Mouse (Mus musculus) layer of hippocampus, adult 9-11 months (tissue): ENCODE measurements around the gene Foxo6.

ENCODE experiments used
- DNase-seq: peaks from one replicate; pipeline ENCODE4 v3.0.0; 2022

The Foxo6 gene

GRCm38 (mm10) chr4:120283141-120283540 is 4.0 kb downstream of the Foxo6 start:
- peak; percentile 84 for DNase-seq

DNA sequence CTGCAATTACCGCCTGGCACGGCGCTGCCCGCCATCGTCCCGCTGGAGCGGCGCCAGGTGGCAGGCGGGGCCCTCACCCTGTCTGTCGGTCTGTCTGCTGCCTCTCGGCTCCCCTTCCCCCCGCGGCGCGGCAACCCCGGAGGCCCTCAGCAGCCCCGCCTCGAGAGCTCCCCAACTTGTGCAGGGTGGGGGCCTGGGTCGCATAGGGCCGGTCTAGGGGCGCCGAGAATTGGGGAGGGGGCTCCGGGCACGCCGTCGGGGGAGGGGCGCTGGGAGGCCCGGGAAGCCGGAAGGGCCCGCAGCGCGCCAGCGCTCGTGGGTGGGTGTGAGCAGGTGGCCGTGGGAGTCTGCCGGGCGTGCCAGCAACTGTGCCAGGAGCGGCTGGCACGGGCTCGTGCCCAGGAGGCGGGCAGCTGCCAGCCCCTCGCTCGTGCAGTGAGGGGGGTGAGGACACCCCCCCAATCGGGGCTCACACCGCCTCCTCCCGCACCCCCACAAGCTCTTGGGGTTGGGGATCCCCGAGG is 4.5 kb downstream of the Foxo6 start:
- peak; percentile 86 for DNase-seq

- peak; percentile 78 for DNase-seq
These were observed 6.1 kb downstream of the Foxo6 start for GRCm38 (mm10) chr4:120281011-120281410.

GRCm38 (mm10) chr4:120280432-120280831 is 6.7 kb downstream of the Foxo6 start:
- no peak for DNase-seq

DNA sequence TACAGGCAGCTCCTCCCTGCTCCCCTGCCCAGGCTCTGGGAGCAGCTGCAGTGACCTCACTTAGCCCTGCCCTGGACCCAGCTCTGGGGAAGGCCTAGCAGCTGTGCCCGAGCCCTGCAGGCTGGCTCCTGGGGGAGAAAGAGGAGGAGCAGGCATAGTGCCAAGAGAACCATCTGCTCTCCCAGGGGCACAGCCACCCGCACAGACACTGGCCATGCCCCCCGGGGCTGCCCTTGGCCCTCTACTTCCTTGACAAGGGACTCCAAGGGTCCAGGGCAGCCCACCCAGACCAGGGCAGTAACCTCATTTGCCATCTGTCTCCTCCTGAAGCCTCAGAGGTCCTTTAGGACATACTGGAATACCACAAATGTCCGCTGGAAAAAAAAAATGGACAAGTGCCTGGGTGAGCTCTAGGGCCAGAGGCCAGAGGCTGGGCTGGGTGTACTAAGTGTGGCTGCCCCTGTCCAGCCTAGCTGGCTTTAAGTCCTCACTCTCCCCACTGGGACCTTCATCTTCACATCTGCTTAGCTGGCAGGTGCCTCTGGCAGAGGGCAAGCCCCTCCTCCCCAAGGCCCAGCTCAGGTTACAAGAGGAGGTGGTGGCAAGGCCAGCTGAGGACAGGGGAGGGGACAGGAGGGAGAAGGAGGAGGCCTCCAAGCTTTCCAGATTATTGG is 9.8 kb downstream of the Foxo6 start:
- DNase-seq, result no peak

- DNase-seq, result no peak
These were observed 11.7 kb downstream of the Foxo6 start for GRCm38 (mm10) chr4:120275487-120275886.

DNA sequence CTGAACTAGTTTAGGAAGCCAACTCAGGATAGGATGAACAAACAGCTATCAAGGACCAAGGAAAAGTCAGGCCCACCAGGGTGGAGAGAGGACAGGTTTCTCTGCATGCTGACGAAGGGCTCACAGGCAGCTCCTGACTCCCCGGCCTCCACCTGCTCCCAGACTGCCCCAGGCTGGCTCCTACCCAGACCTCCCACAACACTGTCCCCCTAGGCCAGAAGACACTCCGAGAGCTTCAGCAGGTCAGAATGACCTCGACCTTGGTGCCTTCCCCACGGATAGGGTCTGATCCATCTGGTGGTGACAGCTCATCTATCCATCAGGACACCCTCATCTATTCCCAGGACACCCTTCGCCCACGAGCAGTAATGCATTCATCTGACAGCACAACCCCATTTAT is 13.6 kb downstream of the Foxo6 start:
- DNase-seq, result no peak

- no peak for DNase-seq
These were observed 15.1 kb downstream of the Foxo6 start for GRCm38 (mm10) chr4:120271886-120272580.

DNA sequence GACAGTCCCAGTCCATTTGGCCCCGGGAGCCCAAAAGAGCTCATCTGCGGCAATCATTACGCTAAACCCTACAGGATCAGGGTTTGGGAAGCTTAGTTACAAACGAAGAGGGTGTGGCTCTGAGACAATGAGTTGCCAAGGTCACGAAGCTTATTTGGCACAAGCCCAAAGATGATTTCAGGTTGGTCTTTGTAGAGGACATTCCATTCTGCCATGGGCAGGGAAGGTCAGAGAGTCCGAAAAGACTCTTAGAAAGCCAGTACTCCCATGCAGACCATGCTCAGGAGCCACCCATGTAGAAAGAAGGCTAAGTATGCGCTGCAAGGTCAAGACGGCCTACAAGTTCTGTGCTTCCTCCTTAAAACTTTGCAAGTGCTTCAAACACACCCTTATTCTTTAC is 15.9 kb downstream of the Foxo6 start:
- DNase-seq, result no peak

- DNase-seq, result no peak
These were observed 16.3 kb downstream of the Foxo6 start for GRCm38 (mm10) chr4:120270937-120271199.

- no peak for DNase-seq
These were observed 16.8 kb downstream of the Foxo6 start for GRCm38 (mm10) chr4:120270148-120270936.

DNA sequence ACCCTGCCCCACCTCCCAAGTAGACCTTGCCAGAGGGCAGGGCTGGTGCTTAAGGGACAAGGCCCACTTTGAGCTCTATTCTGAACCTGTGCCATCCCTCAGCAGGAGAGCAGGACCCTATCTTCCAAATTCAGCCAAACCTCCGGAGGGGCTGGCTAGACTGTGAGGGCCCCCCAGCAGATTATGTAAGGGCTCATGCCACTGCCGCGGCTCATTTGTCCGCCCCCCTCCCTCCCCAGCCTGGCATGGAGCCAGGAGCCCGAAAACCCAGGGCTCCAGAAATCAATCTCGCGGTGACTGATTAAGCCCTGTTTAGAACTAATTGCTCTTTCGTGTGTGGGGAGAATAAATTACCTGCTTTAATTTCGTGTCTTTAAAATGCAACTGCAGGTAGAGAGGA is 17.7 kb downstream of the Foxo6 start:
- no peak for DNase-seq

DNA sequence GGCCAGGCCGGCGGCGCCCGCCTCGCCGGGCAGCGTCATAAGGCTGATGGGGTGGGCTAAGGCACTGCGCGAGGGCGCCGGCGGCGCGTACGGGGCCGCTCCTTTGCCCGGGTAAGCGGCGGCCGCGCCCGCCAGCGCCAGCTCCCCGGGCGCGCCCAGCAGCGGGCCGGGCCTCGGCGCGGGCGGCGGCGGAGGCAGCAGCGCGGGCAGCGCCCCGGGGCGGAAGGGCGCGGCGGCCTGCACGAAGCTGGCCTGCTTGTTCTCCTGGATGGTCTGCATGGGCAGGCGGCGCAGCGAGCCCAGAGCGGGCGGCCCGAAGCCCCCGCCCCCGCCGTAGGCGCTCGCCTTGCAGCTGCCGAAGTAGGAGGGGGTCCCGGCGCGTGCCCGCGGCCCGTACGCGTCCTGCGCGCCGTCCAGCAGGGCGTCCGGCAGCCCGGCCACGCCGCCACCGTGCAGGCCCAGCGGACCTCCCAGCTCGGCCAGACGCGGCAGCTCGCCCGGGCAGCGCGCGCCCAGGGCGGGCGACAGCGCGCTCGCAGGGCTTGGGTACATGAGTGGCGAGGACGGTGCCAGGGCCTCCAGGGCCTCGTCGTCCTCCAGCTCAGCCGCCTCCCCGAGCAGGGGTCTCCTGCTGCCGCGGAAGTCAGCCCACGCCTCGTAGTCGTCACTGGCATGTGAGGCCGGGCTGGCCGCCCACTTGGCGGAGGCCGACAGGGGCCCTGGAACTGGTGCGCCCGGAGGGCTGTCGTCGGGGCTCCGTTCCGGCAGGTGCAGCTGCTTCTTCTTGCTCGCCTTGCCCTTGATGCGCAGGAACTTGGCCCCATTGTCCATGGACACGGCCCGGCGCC is 18.7 kb downstream of the Foxo6 start:
- no peak for DNase-seq

GRCm38 (mm10) chr4:120267683-120268082 is 19.5 kb downstream of the Foxo6 start:
- DNase-seq, result no peak

- no peak for DNase-seq
These were observed 20.0 kb downstream of the Foxo6 start for GRCm38 (mm10) chr4:120267136-120267535.

GRCm38 (mm10) chr4:120264105-120264504 is 23.0 kb downstream of the Foxo6 start:
- DNase-seq, result no peak

GRCm38 (mm10) chr4:120262726-120263125 is 24.4 kb downstream of the Foxo6 start:
- DNase-seq, result no peak

GRCm38 (mm10) chr4:120262206-120262605 is 24.9 kb downstream of the Foxo6 start:
- no peak for DNase-seq

- peak; percentile 80 for DNase-seq
These were observed 27.6 kb downstream of the Foxo6 start for GRCm38 (mm10) chr4:120259356-120260181.

DNA sequence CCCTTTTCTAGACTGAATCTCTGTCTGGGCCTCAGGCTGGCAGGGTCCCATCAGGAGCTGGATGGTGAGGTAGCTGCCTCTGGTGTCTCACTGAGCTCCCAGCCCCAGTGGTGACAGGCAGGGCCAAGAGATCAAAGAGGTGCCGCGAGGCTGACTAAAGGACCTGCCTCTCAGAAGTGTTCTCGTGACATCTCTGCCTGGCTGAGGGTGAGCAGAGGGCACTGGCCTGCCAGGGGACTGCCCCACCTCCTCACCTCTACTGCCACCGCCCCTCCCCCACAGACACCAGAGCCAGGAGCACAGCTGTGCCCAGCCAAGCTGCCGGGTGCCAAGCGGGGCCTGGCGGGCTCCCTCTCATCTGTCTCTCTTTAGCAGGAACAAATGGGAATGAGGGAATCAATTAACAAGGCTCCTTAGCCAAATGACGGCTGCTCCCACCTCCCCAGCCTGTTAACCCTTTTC is 38.3 kb downstream of the Foxo6 start:
- DNase-seq, result peak; percentile 86

DNA sequence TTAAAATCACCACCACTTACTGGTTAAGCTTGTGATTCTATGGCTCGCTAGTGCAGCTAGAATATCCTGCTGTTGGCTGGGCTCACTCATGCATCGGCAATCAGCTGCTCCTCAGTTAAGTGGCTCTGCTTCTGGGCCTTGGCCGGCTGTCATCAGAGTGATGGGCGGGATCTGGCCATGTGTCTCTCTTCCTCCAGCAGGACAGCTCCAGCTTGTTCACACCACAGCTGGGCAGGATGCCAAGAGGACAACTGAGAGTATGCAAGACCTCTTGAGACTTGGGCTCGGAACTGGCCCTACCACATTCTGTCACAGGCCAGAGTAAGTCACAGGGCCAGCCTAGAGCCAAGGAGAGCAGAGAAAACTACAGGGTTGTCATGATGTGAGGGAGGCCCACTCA is 39.7 kb downstream of the Foxo6 start:
- no peak for DNase-seq

DNA sequence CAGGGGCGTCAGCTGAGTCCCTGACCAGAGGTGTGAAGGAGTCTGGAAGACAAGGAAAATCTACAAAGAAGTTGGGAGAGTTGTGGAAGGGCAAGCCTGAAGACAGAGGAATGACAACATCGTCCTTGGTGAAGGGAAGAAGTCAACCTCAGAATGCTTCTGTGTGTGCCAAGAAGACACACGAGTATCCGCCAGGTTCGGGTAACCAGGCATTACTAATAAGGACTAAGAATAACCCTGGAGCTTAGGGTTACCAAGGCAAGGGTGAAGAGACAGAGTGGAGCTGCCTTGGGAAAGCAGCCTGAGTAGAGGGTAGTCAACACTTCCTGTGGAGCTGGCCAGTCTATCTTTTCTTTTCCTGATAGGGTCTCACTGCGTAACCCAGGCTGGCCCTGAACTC is 41.1 kb downstream of the Foxo6 start:
- no peak for DNase-seq
